21 mouse cellular contexts compared by ENCODE assay signal in genomic region chr5:67864508-67865060, GRCm38 (mm10). TPM values are rescaled to one million over a fixed set of nuclear protein-coding genes. Genes with fewer than 3 reads are reported as not detected.
DNase-seq lines count a peak whose midpoint lies in the region; ATAC-seq and TF ChIP-seq lines count a peak whose summit lies in the region.
"Had no signal": no experiment of that assay in that cellular context is flagged by ENCODE, and none has a peak within 500 bp of the region (broad histone marks: within the 10 kb centered on the region; RNA-seq: fewer than 3 reads in every experiment).

No protein-coding gene starts in this region.

- TF ChIP-seq CTCF in midbrain, postnatal 0 days (IDR thresholded peaks at IDR 0.05), result no peak

- no peak overlapping the region for H3K27ac ChIP-seq in midbrain, postnatal 0 days (ENCODE audit: low read depth, low read length)
- no peak overlapping the region for H3K27ac ChIP-seq in midbrain, embryonic 14.5 days (replicated peaks; ENCODE audit: low read depth, low read length)
- no peak overlapping the region for H3K27ac ChIP-seq in liver, embryonic 13.5 days
- H3K27ac ChIP-seq: embryonic facial prominence, embryonic 12.5 days; gastrocnemius, adult 2 months; limb, embryonic 12.5 days; neural tube, embryonic 15.5 days had no signal

- H3K4me3 ChIP-seq in midbrain, postnatal 0 days (ENCODE audit: low read depth, low read length), result no peak overlapping the region
- H3K4me3 ChIP-seq in midbrain, embryonic 14.5 days (replicated peaks; ENCODE audit: low read depth, low read length), result no peak overlapping the region
- no peak overlapping the region for H3K4me3 ChIP-seq in liver, embryonic 13.5 days (replicated peaks)
- H3K4me3 ChIP-seq: embryonic facial prominence, embryonic 12.5 days; gastrocnemius, adult 2 months; limb, embryonic 12.5 days; myocyte; neural tube, embryonic 15.5 days had no signal

- H3K4me2 ChIP-seq in midbrain, postnatal 0 days (ENCODE audit: low read depth, low read length, poor library complexity, severe bottlenecking), result no peak overlapping the region
- no peak overlapping the region for H3K4me2 ChIP-seq in midbrain, embryonic 14.5 days (ENCODE audit: low read length)
- H3K4me2 ChIP-seq in liver, embryonic 13.5 days, result no peak overlapping the region
- H3K4me2 ChIP-seq: embryonic facial prominence, embryonic 12.5 days; limb, embryonic 12.5 days; neural tube, embryonic 15.5 days had no signal

- H3K9me3 ChIP-seq in midbrain, postnatal 0 days (ENCODE audit: low read length), result no peaks in the 10 kb centered on the region
- no peaks in the 10 kb centered on the region for H3K9me3 ChIP-seq in midbrain, embryonic 14.5 days (ENCODE audit: control insufficient read depth, low read length)
- no peaks in the 10 kb centered on the region for H3K9me3 ChIP-seq in liver, embryonic 13.5 days (replicated peaks)
- H3K9me3 ChIP-seq: embryonic facial prominence, embryonic 12.5 days; limb, embryonic 12.5 days; neural tube, embryonic 15.5 days had no signal

- no peaks in the 10 kb centered on the region for H3K36me3 ChIP-seq in midbrain, postnatal 0 days (ENCODE audit: insufficient read depth, low read length)
- H3K36me3 ChIP-seq in midbrain, embryonic 14.5 days (ENCODE audit: control insufficient read depth, insufficient read depth, low read length), result no peaks in the 10 kb centered on the region
- no peaks in the 10 kb centered on the region for H3K36me3 ChIP-seq in liver, embryonic 13.5 days
- H3K36me3 ChIP-seq: embryonic facial prominence, embryonic 12.5 days; limb, embryonic 12.5 days; neural tube, embryonic 15.5 days had no signal

- H3K4me1 ChIP-seq in midbrain, postnatal 0 days (ENCODE audit: insufficient read depth, low read length), result 0 out of 2 replicates have a peak, but pooled peaks cover 2% of the 10 kb centered on the region
- peaks cover 3% of the 10 kb centered on the region; the same call in 1 of the 2 replicates for H3K4me1 ChIP-seq in midbrain, embryonic 14.5 days (ENCODE audit: control insufficient read depth, insufficient read depth, low read length)
- peaks cover 28% of the 10 kb centered on the region for H3K4me1 ChIP-seq in liver, embryonic 13.5 days (replicated peaks)
- H3K4me1 ChIP-seq: limb, embryonic 12.5 days had no signal

- ATAC-seq in midbrain, postnatal 0 days (ENCODE audit: low FRiP score), result 0 out of 2 replicates have a peak, but pooled peaks have one; percentile 13
- no peak for ATAC-seq in midbrain, embryonic 14.5 days (ENCODE audit: low FRiP score, low TSS enrichment)
- peak; percentile 76 for ATAC-seq in liver, embryonic 13.5 days (ENCODE audit: low read depth)
- ATAC-seq in erythroid progenitor cell, adult 5-6 weeks (replicated peaks; ENCODE audit: low FRiP score, poor library complexity, severe bottlenecking), result no peak
- ATAC-seq: activated CD4-positive, CD25-positive, alpha-beta regulatory T cell, adult 4 months; forebrain, postnatal 0 days had no signal

- DNase-seq in heart, adult 11 months, result peak; percentile 57
- no peak for DNase-seq in heart, adult 18-20 months
- DNase-seq in midbrain, postnatal 0 days (ENCODE audit: low spot score), result no peak
- no peak for DNase-seq in midbrain, embryonic 14.5 days
- DNase-seq in liver, embryonic 13.5 days, result no peak
- DNase-seq in right cerebral cortex, adult 18-20 months, result no peak
- DNase-seq: adrenal gland, postnatal 14 days; B cell, adult 2 months; cerebellum, adult 11-12 months; forebrain, postnatal 0 days; gastrocnemius, adult 2 months; kidney, adult 2 months; kidney, postnatal 36 days; thymus, adult 18-20 months had no signal

- H3K9ac ChIP-seq in midbrain, postnatal 0 days (replicated peaks; ENCODE audit: low read length, poor library complexity, severe bottlenecking), result no peak overlapping the region
- no peak overlapping the region for H3K9ac ChIP-seq in midbrain, embryonic 14.5 days (replicated peaks; ENCODE audit: low read length)
- no peak overlapping the region for H3K9ac ChIP-seq in liver, embryonic 13.5 days
- H3K9ac ChIP-seq: embryonic facial prominence, embryonic 12.5 days; forebrain, postnatal 0 days; limb, embryonic 12.5 days; neural tube, embryonic 15.5 days had no signal

- H3K27me3 ChIP-seq in midbrain, postnatal 0 days (ENCODE audit: insufficient read depth, low read length), result no peaks in the 10 kb centered on the region
- no peaks in the 10 kb centered on the region for H3K27me3 ChIP-seq in midbrain, embryonic 14.5 days (ENCODE audit: control insufficient read depth, insufficient read depth, low read length)
- no peaks in the 10 kb centered on the region for H3K27me3 ChIP-seq in liver, embryonic 13.5 days
- H3K27me3 ChIP-seq: embryonic facial prominence, embryonic 12.5 days; limb, embryonic 12.5 days; megakaryocyte, embryonic 14.5 days; neural tube, embryonic 15.5 days had no signal

- WGBS in midbrain, postnatal 0 days, result 64% methylated on average over 2 of the region's 2 CpGs
- 83% methylated on average over 2 of the region's 2 CpGs for WGBS in midbrain, embryonic 14.5 days
- WGBS in liver, embryonic 13.5 days (ENCODE audit: insufficient replicate concordance), result 20% methylated on average over 2 of the region's 2 CpGs

RNA-seq across cellular contexts. Expression of gene Atp8a1, which starts 17.4 kb away (rescaled TPM):
- total RNA-seq in heart, adult 18-20 months (2021), result 10 to 100 TPM; 26.9 to 30.1 TPM
- 95.7 and 104 TPM in 2 replicates for total RNA-seq in midbrain, postnatal 0 days (2014; rRNA removed)
- polyA plus RNA-seq in midbrain, postnatal 0 days (2015; fragmentation: Nextera tagmentation; extraction: Ambion mirVana), result 35.5 and 42.9 TPM in 2 replicates
- 42.0 and 54.7 TPM in 2 replicates for polyA plus RNA-seq in midbrain, embryonic 14.5 days (2014; fragmentation: Nextera tagmentation; extraction: Ambion mirVana)
- polyA plus RNA-seq in liver, embryonic 13.5 days (2015; fragmentation: Nextera tagmentation; extraction: Ambion mirVana), result 45.2 and 47.2 TPM in 2 replicates
- total RNA-seq in erythroid progenitor cell, adult 5-6 weeks (2015; ENCODE audit: low replicate concordance), result 221 and 244 TPM in 2 replicates
- 297 and 307 TPM in 2 replicates for total RNA-seq in erythroid progenitor cell, adult 5-6 weeks (2017; ENCODE audit: low replicate concordance)

Comparison
In these comparisons a context has a peak if more than half of its experiments do, and no peak if none do; other contexts are left out.
1. ATAC-seq: peak in midbrain, postnatal 0 days (single experiment) and liver, embryonic 13.5 days (single experiment); none in midbrain, embryonic 14.5 days (single experiment) and erythroid progenitor cell, adult 5-6 weeks (single experiment).